Mouse (Mus musculus) heart, embryonic 11.5 days (tissue): ENCODE measurements around the gene Spice1. TPM values are rescaled to one million over a fixed set of nuclear protein-coding genes. Genes with fewer than 3 reads are reported as not detected.

Source experiments
- ATAC-seq: fragments of 200-750 bp; cut with Nextera tagmentation; replicated peaks from 2 replicates; pipeline ENCODE4 v1.8.0; 2017; ENCODE audit warnings: moderate library complexity; ENCODE audit not compliant: insufficient number of reproducible peaks, low FRiP score, low TSS enrichment
- H3K27ac ChIP-seq: fragments of 300-500 bp; sonication (generic); 2 replicates; pipeline ENCODE4 v1.5.1; 2014; ENCODE audit warnings: mild to moderate bottlenecking, low read depth, low read length
- H3K27me3 ChIP-seq: fragments of 300-500 bp; sonication (generic); 2 replicates; pipeline ENCODE4 v1.6.1; 2014; ENCODE audit warnings: mild to moderate bottlenecking, low read length, mixed read lengths; ENCODE audit not compliant: control insufficient read depth, insufficient read depth
- H3K36me3 ChIP-seq: fragments of 300-500 bp; sonication (generic); 2 replicates; pipeline ENCODE4 v1.6.1; 2014; ENCODE audit warnings: mild to moderate bottlenecking, low read length, moderate library complexity, mixed read lengths; ENCODE audit not compliant: control insufficient read depth, insufficient read depth
- H3K4me1 ChIP-seq: fragments of 300-500 bp; sonication (generic); 2 replicates; pipeline ENCODE4 v1.6.1; 2014; ENCODE audit warnings: low read length; ENCODE audit not compliant: control insufficient read depth, insufficient read depth
- H3K4me2 ChIP-seq: fragments of 300-500 bp; sonication (generic); 2 replicates; pipeline ENCODE4 v1.6.1; 2014; ENCODE audit warnings: mild to moderate bottlenecking, moderate library complexity
- H3K4me3 ChIP-seq: fragments of 300-500 bp; sonication (generic); 2 replicates; pipeline ENCODE4 v1.5.1; 2014; ENCODE audit warnings: low read depth, low read length
- H3K9ac ChIP-seq: fragments of 300-500 bp; sonication (generic); 2 replicates; pipeline ENCODE4 v1.6.1; 2014; ENCODE audit warnings: mild to moderate bottlenecking, low read depth, low read length, moderate library complexity
- H3K9me3 ChIP-seq: fragments of 300-500 bp; sonication (generic); replicated peaks from 2 replicates; pipeline ENCODE4 v1.6.1; 2016; ENCODE audit warnings: low read length; ENCODE audit not compliant: control insufficient read depth
- whole genome bisulfite sequencing: fragments of 180-500 bp; shearing (Covaris S2); extraction: QIAGEN DNeasy Blood & Tissue Kit; methylation state at CpG from one replicate; pipeline ENCODE4 v1.1.7; 2014; ENCODE audit not compliant: insufficient replicate concordance; 5-methylcytosine and 5-hydroxymethylcytosine counted together
- polyA plus RNA-seq: library from polyadenylated mRNA; unstranded; fragments of >200 nt; fragmentation: Nextera tagmentation; extraction: Ambion mirVana; gene quantifications from 2 replicates; pipeline ENCODE4 v1.2.1, GENCODE M21; 2014

Spice1 gene
- polyA plus RNA-seq, 1 experiment from 2014 or later, result 20.4 TPM

- Histone ChIP-seq H3K36me3 (no peaks in the 10 kb centered on the region), H3K9me3 (no peaks in the 10 kb centered on the region), H3K27ac (no peak overlapping the region), H3K4me3 (no peak overlapping the region), H3K27me3 (no peaks in the 10 kb centered on the region), H3K4me1 (no peaks in the 10 kb centered on the region), H3K9ac (no peak overlapping the region), H3K4me2 (no peak overlapping the region)
- ATAC-seq, result no peak
- 84% methylated on average over 8 of the region's 8 CpGs for WGBS
Observed at GRCm38 (mm10) chr16:44421735-44422134, 74.8 kb downstream of the Spice1 start.

- H3K4me1 ChIP-seq, result no peaks in the 10 kb centered on the region
- no peak overlapping the region for H3K4me2 ChIP-seq
- ATAC-seq, result no peak
- H3K9me3 ChIP-seq, result no peaks in the 10 kb centered on the region
- no peak overlapping the region for H3K9ac ChIP-seq
- H3K27ac ChIP-seq, result no peak overlapping the region
- no peaks in the 10 kb centered on the region for H3K36me3 ChIP-seq
- no peaks in the 10 kb centered on the region for H3K27me3 ChIP-seq
- 39% methylated on average over 3 of the region's 3 CpGs for WGBS
- no peak overlapping the region for H3K4me3 ChIP-seq
Observed at GRCm38 (mm10) chr16:44423499-44423898, 76.6 kb downstream of the Spice1 start.

DNA sequence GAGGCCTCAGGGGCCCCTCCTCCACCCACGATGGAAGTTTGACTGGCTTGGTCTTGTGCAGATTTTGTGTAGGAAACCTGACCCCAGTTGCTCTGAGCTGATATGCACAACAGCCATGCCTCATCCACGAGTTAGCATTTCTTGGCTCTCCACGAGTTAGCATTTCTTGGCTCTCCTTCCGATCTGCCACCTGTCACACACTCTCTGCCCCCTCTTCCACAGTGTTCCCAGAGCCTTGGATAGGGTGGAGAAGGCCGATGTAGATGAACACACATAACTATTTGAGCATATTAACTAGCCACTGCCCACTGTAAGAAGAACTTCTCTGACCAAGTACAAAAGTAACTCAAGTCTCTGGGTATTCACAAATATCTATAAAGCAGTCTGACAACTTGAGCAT lies 81.5 kb downstream of the Spice1 start:
- Histone ChIP-seq H3K27me3 (no peaks in the 10 kb centered on the region), H3K9ac (no peak overlapping the region), H3K4me2 (no peak overlapping the region), H3K27ac (no peak overlapping the region), H3K4me3 (no peak overlapping the region), H3K4me1 (no peaks in the 10 kb centered on the region), H3K9me3 (no peaks in the 10 kb centered on the region), H3K36me3 (no peaks in the 10 kb centered on the region)
- WGBS, result 61% methylated on average over 5 of the region's 5 CpGs
- ATAC-seq, result no peak

DNA sequence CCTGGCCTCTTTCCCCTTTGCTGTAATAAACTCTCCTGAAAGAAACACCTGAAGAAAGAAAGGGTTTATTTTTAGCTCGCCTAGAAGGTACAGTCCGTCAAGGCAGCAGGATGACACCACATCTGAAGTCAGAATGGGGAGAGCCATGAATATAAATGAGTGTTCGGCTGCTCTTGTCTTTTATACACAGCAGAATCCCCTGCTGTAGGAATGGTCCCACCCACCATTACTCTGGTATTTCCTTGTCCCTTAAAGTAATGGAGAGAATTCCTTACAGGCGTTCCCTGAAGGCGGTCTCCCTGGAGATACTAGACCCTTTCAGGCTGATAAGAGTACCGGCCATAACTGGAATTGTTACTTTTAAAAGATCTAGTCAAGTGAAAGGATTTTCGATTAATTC lies 83.1 kb downstream of the Spice1 start:
- Histone ChIP-seq H3K27ac (no peak overlapping the region), H3K27me3 (no peaks in the 10 kb centered on the region), H3K9me3 (no peaks in the 10 kb centered on the region), H3K4me2 (no peak overlapping the region), H3K9ac (no peak overlapping the region), H3K36me3 (no peaks in the 10 kb centered on the region), H3K4me3 (no peak overlapping the region), H3K4me1 (no peaks in the 10 kb centered on the region)
- no peak for ATAC-seq
- WGBS, result 53% methylated on average over 7 of the region's 7 CpGs

GRCm38 (mm10) chr16:44434931-44435330 lies 88.0 kb downstream of the Spice1 start:
- H3K27me3 ChIP-seq, result no peaks in the 10 kb centered on the region
- no peak for ATAC-seq
- WGBS, result 68% methylated on average over 7 of the region's 7 CpGs

DNA sequence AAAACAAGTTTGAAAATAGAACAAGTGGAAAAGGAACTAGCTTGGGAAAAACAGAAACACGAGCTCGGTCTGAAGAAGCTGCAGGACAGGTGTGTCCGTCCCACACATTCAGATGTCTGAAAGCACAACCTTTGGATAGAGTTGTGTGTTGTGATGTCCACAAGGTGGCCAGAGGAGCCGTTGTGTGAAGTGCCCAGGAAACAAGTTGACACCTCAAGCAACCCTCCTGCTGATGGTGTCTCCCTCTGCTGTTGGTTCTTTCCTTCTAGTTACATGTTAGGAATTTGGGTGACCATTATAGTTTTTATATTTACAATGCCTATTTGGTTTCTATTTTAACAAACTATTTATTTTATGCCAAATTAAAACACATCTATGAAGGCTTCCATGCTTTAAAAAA lies 88.6 kb downstream of the Spice1 start:
- Histone ChIP-seq H3K4me2 (no peak overlapping the region), H3K4me3 (no peak overlapping the region), H3K27me3 (no peaks in the 10 kb centered on the region), H3K27ac (no peak overlapping the region), H3K36me3 (no peaks in the 10 kb centered on the region), H3K4me1 (no peaks in the 10 kb centered on the region), H3K9ac (no peak overlapping the region), H3K9me3 (no peaks in the 10 kb centered on the region)
- 65% methylated on average over 4 of the region's 4 CpGs for WGBS
- no peak for ATAC-seq

More at GRCm38 (mm10) chr16:44434931-44435330, 88.0 kb downstream of the Spice1 start:
- Histone ChIP-seq H3K4me1 (no peaks in the 10 kb centered on the region), H3K4me3 (no peak overlapping the region), H3K9me3 (no peaks in the 10 kb centered on the region), H3K9ac (no peak overlapping the region), H3K27ac (no peak overlapping the region), H3K36me3 (no peaks in the 10 kb centered on the region), H3K4me2 (no peak overlapping the region)

Other genes with a start within 250 kb of the Spice1 start
- gene Atp6v1a, start 207.4 kb upstream of the Spice1 start, polyA plus RNA-seq, result 47.0 and 53.6 TPM in 2 replicates
- gene Naa50, start 207.3 kb upstream of the Spice1 start, polyA plus RNA-seq, result 58.5 and 75.5 TPM in 2 replicates
- 4.2 TPM in 2 replicates for gene Usf3, start 173.9 kb upstream of the Spice1 start, polyA plus RNA-seq
- gene Sidt1, start 13.9 kb upstream of the Spice1 start, polyA plus RNA-seq, result not detected in 2 replicates
- gene Cfap44, start 47.7 kb downstream of the Spice1 start, polyA plus RNA-seq, result 0.37 TPM in 1 of 2 replicates, not detected in the other
- 8.7 and 8.9 TPM in 2 replicates for gene Boc, start 211.8 kb downstream of the Spice1 start, polyA plus RNA-seq